Mouse (Mus musculus): ENCODE measurements at regions not wholly inside any gene's neighbourhood (a gene's known extent, or its start where the extent isn't known, plus 50 kb on each side); places are given as distances from the start of the nearest gene placed in this dataset.

DNA sequence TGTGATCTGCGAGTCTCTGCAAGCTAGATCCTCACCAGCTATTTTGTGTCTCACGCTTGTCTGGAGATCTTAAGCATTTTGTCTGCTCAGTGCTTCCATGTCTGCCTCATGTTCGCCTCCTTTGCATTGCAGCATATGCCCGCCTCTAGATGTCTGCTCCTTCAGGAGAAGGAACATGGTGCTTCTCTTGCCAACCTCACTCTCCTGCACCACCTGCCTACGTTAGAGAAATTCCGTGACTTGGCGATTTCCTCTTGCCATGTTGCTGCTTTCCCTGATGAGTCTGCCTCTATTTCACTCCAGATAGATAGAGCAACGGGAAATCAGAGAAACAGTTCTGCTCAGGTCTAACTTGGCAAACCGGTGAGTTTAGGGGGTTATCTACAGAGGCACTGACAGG is 126.2 kb downstream of the Dyrk2 start:
- no peaks in the 10 kb centered on the region for H3K36me3 ChIP-seq (replicated peaks in 1 of 2; ENCODE audit: control insufficient read depth in 1 of 2, insufficient read depth in 1 of 2, low read length in 1 of 2)
- H3K4me1 ChIP-seq (ENCODE audit: control insufficient read depth in 1 of 2, insufficient read depth in 2 of 2), result peaks cover 0 to 20% of the 10 kb centered on the region in 2 experiments; a peak in 2 of 4 replicates
- no peak overlapping the region for H3K4me2 ChIP-seq (ENCODE audit: insufficient read depth, low read depth, poor library complexity, severe bottlenecking)
- peaks cover 2% of the 10 kb centered on the region for H3K9me3 ChIP-seq (replicated peaks; ENCODE audit: low read length)
- TF ChIP-seq E2F4 (IDR thresholded peaks at IDR 0.05; ENCODE audit: insufficient replicate concordance, low read depth, low read length) (no peak), SIN3A (IDR thresholded peaks at IDR 0.05; ENCODE audit: low read length) (no peak), GABPA (IDR thresholded peaks at IDR 0.05; ENCODE audit: insufficient replicate concordance, low read depth, low read length) (no peak), POLR2A (IDR thresholded peaks at IDR 0.05; ENCODE audit: low read depth, low read length) (no peak), NRF1 (IDR thresholded peaks at IDR 0.05; ENCODE audit: low read depth, low read length) (no peak), ZKSCAN1 (IDR thresholded peaks at IDR 0.05; ENCODE audit: borderline replicate concordance, low read depth, low read length) (no peak), JUN (IDR thresholded peaks at IDR 0.05; ENCODE audit: insufficient read depth, low read depth, low read length) (no peak), MXI1 (IDR thresholded peaks at IDR 0.05; ENCODE audit: low read depth, low read length) (no peak)
- H3K9ac ChIP-seq (ENCODE audit: insufficient read depth, low read depth), result no peak overlapping the region
- dilution Hi-C loops (cut with MboI; ENCODE audit: extremely low pct_ligation_motif_present, extremely low pct_unique_long_range_greater_than_20kb, low sequenced_read_pairs) (no loop called here), in situ Hi-C loops (cut with MboI; ENCODE audit: low pct_ligation_motif_present, low pct_unique_long_range_greater_than_20kb, low sequenced_read_pairs) (no loop called here)
- no peak overlapping the region for H3K4me3 ChIP-seq (replicated peaks in 1 of 3; ENCODE audit: low read depth in 2 of 3, low read length in 2 of 3, poor library complexity in 1 of 3)
- no peaks in the 10 kb centered on the region for H3K27me3 ChIP-seq (replicated peaks)
- no peaks in the 10 kb centered on the region for H3K79me2 ChIP-seq (replicated peaks; ENCODE audit: control insufficient read depth, extremely low read depth, insufficient read depth, poor library complexity, severe bottlenecking)
- no peak for DNase-seq (ENCODE audit: extremely low read depth)
- H3K27ac ChIP-seq (ENCODE audit: insufficient read depth, low read depth), result no peak overlapping the region

DNA sequence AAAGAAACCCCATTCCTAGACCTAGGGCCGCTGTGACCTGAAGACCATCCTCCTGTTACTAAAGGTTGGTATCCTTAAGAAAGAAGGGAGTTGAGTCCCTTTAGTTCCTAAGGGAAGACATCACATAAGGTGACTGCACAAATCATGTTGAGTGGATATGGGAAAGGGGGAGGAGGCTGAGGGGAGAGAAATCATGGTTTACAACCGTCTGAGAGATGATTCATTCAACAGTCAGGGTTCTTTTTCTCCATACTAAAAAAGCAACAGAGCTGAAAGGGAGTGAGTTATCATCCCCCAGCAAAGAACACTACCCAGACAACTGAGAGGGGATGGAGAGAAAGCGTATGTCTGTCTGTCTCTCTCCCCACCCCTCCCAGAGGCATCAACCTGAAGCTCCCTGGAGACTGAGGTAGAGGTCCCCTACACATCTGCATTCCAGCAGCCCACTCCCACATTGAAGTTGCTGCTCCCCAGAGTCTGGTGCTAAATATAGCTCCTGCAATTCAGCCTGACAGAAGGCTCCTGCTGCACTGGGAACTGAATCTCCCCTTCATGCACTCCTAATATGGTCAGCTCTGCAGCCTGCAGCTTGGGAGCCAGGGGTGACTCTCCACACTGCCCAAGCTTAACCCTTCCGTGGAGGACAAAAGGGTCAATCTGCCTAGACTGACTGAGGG is 123.2 kb downstream of the Dyrk2 start:
- no peaks in the 10 kb centered on the region for H3K36me3 ChIP-seq (replicated peaks in 1 of 2; ENCODE audit: control insufficient read depth in 1 of 2, insufficient read depth in 1 of 2, low read length in 1 of 2)
- peaks cover 0 to 17% of the 10 kb centered on the region in 2 experiments; a peak in 2 of 4 replicates for H3K4me1 ChIP-seq (ENCODE audit: control insufficient read depth in 1 of 2, insufficient read depth in 2 of 2)
- dilution Hi-C loops (cut with MboI; ENCODE audit: extremely low pct_ligation_motif_present, extremely low pct_unique_long_range_greater_than_20kb, low sequenced_read_pairs) (no loop called here), in situ Hi-C loops (cut with MboI; ENCODE audit: low pct_ligation_motif_present, low pct_unique_long_range_greater_than_20kb, low sequenced_read_pairs) (no loop called here)
- H3K4me2 ChIP-seq (ENCODE audit: insufficient read depth, low read depth, poor library complexity, severe bottlenecking), result no peak overlapping the region
- no peak overlapping the region for H3K27ac ChIP-seq (ENCODE audit: insufficient read depth, low read depth)
- DNase-seq (ENCODE audit: extremely low read depth), result no peak
- H3K27me3 ChIP-seq (replicated peaks), result no peaks in the 10 kb centered on the region
- H3K79me2 ChIP-seq (replicated peaks; ENCODE audit: control insufficient read depth, extremely low read depth, insufficient read depth, poor library complexity, severe bottlenecking), result no peaks in the 10 kb centered on the region
- no peak overlapping the region for H3K9ac ChIP-seq (ENCODE audit: insufficient read depth, low read depth)
- TF ChIP-seq UBTF (IDR thresholded peaks at IDR 0.05; ENCODE audit: low read depth, low read length), result no peak
- no peak for TF ChIP-seq KAT2A (IDR thresholded peaks at IDR 0.05; ENCODE audit: insufficient replicate concordance, low read length)
- TF ChIP-seq ZC3H11A (IDR thresholded peaks at IDR 0.05; ENCODE audit: low read depth, low read length), result no peak
- no peak for TF ChIP-seq ZNF384 (IDR thresholded peaks at IDR 0.05; ENCODE audit: low read depth, low read length)
- no peak for TF ChIP-seq RAD21 (IDR thresholded peaks at IDR 0.05; ENCODE audit: low read depth, low read length)
- TF ChIP-seq CHD1 (IDR thresholded peaks at IDR 0.05; ENCODE audit: low read depth, low read length), result no peak
- no peak for TF ChIP-seq TCF12 (IDR thresholded peaks at IDR 0.05; ENCODE audit: low read depth, low read length)
- TF ChIP-seq EP300 (IDR thresholded peaks at IDR 0.05; ENCODE audit: low read length), result no peak
- TF ChIP-seq NRF1 (IDR thresholded peaks at IDR 0.05; ENCODE audit: low read depth, low read length), result no peak
- TF ChIP-seq ZMIZ1 (IDR thresholded peaks at IDR 0.05; ENCODE audit: low read depth, low read length), result no peak
- TF ChIP-seq MYC (IDR thresholded peaks at IDR 0.05; ENCODE audit: low read depth, low read length), result no peak
- no peak for TF ChIP-seq USF1 (IDR thresholded peaks at IDR 0.05; ENCODE audit: low read depth, low read length)
- no peak for TF ChIP-seq POLR2A (IDR thresholded peaks at IDR 0.05; ENCODE audit: low read depth, low read length)
- no peak overlapping the region for H3K4me3 ChIP-seq (replicated peaks in 1 of 3; ENCODE audit: low read depth in 2 of 3, low read length in 2 of 3, poor library complexity in 1 of 3)
- peaks cover 2% of the 10 kb centered on the region for H3K9me3 ChIP-seq (replicated peaks; ENCODE audit: low read length)
